Mouse (Mus musculus) cerebellum, postnatal 14 days (tissue): Measurements from ENCODE around the gene Snf8.
A peak's percentile ranks its signal among the peaks of the same experiment; 100 is the strongest.

Source experiments
- DNase-seq, 2 experiments: peaks; one replicate each; pipeline ENCODE4 v3.0.0; 2021; ENCODE audit warnings: mixed read lengths in 2 of 2

Gene Snf8

GRCm38 (mm10) chr11:96074351-96075176 is 39.9 kb downstream of the Snf8 start:
- peak; percentile 61 to 74 for DNase-seq

DNA sequence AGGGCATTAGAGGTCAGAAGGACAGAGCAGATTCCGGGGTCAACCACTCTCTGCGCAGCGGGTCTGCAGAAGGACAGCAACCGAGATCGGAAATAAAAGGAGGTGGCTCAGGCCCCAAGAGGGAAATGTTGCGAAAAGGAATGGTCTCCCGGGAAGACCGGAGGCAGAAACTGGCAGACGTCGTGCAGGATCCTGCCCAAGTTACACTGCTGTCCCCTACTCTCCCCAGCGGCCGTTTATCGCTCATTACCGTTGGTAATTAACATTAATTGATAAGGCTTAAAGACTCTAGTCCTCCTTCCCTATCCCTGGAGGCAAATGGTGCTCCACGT is 40.5 kb downstream of the Snf8 start:
- no peak for DNase-seq

- DNase-seq = peak; percentile 97 to 99
These were observed 41.0 kb downstream of the Snf8 start, which contains the start of gene Atp5g1 for GRCm38 (mm10) chr11:96075509-96076220. Gene Atp5g1, minus strand, starts transcription at chr11:96075670.

DNA sequence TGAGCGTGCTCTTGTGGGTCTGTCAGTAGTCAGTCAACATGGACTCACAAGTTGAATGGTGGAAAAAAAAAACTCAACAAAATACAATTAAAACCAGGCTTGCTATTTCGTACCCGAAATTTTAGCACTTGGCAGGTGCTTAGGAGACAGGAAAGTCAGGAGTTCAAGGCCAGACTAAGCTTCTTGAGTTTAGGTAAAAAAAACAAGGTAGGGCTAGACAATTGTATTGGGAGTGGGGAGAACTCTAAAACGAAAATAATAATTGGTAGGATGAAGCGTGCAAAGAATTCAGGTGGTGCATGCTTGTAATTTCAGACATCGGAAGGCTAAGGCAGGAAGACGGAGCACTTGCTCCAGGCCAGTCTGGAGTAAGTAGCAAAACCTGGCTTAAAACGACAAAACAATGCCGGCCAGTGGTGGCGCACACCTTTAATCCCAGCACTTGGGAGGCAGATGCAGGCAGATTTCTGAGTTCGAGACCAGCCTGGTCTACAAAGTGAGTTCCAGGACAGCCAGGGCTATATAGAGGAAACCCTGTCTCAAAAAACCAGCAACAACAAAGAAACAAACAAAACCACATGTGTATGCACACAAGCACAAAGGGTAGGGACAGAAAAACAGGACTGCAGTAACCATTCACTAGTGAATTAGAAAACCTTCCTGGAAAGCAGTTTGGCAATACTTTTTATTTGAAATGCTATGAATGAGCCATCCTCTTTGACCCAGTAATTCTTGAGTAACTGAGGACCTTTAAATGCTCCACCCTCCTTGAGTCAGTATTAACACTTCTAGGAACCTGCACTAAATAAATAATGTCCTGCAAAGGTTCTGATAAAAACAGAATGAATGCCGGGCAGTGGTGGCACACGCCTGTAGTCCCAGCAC is 41.8 kb downstream of the Snf8 start:
- no peak for DNase-seq

DNA sequence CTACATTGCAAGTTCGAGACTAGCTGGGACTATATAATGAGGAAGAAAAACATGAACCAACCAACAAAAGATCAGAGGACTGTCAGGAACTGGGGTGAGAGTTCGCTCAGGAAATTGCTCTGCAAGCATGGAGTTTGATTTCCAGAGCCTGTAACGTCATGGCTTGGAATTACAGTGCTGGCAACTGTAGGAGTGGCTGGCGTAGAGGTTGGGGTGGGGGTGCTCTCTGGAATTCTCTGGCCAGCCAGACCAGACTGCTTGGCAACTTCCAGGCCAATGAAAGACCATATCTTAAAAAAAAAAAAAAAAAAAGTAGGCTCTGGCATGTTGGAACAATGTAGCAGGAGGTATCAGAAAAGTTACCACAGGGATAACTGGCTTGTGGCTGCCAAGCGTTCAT is 46.1 kb downstream of the Snf8 start:
- no peak for DNase-seq

DNA sequence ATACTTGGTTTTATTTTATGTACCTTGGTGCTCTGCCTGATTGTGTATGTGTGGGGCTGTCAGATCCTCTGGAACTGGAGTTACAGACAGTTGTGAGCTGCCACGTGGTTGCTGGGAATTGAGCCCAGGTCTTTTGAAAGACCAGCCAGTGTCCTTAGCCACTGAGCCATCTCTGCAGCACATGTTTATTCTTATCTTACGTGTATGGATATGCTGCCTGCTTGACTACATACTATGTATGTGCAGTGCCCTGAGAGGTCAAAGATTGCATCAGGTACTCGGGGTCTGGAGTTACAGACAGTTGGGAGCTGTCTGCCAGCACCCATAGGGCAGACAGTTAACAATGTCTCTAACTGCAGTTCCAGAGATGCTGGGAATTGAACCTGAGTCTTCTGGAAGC is 48.0 kb downstream of the Snf8 start:
- DNase-seq = no peak

DNA sequence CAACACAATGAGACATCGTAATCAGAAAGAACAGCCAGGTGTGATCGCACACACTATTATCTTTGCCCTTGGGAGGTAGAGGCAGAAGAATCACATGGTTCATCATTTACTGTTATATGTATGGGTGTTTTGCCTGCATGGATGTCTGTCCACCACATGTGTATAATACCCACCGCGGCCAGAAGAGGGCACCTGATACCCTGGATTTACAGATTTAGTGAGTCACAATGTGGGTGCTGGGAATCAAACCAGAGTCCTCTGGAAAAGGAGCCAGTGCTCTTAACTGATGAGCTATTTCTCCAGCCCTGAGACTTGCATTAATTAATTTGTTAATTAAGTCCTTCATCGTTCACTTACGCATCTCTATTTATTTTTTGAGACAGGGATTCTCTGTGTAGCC is 53.3 kb downstream of the Snf8 start:
- no peak for DNase-seq

- DNase-seq = peak in 1 of 2 experiments; percentile 36
These were observed 56.4 kb downstream of the Snf8 start for GRCm38 (mm10) chr11:96091073-96091472.

GRCm38 (mm10) chr11:96092674-96093291 is 58.1 kb downstream of the Snf8 start:
- no peak for DNase-seq

GRCm38 (mm10) chr11:96093361-96093760 is 58.7 kb downstream of the Snf8 start:
- DNase-seq = peak; percentile 52 to 63
